ENCODE assay signal across 13 mouse cellular contexts in the genomic region with DNA sequence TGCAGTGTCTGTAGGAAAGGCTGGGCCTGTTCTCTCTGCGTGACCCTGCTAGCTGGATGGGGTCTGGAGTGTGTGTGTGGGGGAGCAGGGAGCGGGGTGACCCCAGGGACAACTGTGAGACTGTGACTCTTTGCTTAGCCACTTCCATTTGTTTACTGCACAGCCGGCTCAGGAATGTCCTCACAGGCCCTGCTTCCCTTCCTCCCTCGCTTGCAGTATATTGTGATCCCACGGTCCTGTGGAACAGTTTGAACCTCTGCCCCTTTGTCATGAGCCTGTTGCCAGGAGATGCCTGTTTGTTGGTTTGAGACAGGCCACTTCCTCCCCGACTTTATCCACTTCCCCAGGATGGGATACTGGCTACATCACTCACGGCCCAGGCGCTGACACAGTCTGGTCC. TPM values are rescaled to one million over a fixed set of nuclear protein-coding genes. Genes with fewer than 3 reads are reported as not detected.
A peak's percentile ranks its signal among the peaks of the same experiment; 100 is the strongest.
DNase-seq lines count a peak whose midpoint lies in the region; ATAC-seq and TF ChIP-seq lines count a peak whose summit lies in the region.
"Had no signal": no experiment of that assay in that cellular context is flagged by ENCODE, and none has a peak within 500 bp of the region (broad histone marks: within the 10 kb centered on the region; RNA-seq: fewer than 3 reads in every experiment).

No protein-coding gene starts in this region.

- no peak for TF ChIP-seq POLR2A in liver, adult 2 months (IDR thresholded peaks at IDR 0.05; ENCODE audit: extremely low read depth, insufficient read depth, low read length)

- intact Hi-C loops in gastrocnemius, adult 2 months (cut with DNase I): no loop called here

- no peak overlapping the region for H3K4me3 ChIP-seq in gastrocnemius, adult 2 months
- no peak overlapping the region for H3K4me3 ChIP-seq in liver, adult 2 months (ENCODE audit: insufficient read depth, low read depth, low read length)
- H3K4me3 ChIP-seq in liver, embryonic 15.5 days (replicated peaks): no peak overlapping the region
- H3K4me3 ChIP-seq: erythroblast, embryonic 14.5 days; midbrain, embryonic 10.5 days had no signal

- DNase-seq in gastrocnemius, adult 2 months: no peak
- DNase-seq in gastrocnemius, adult 18-20 months (ENCODE audit: low spot score): no peak
- peak; percentile 39 for DNase-seq in liver, adult 2 months (ENCODE audit: extremely low read depth, low read depth, low spot score)
- DNase-seq in liver: no peak
- peak; percentile 59 to 77 for DNase-seq in lung, postnatal 4 days
- DNase-seq in left cerebral cortex, adult 18-20 months (ENCODE audit: low spot score in 2 of 2): no peak
- no peak for DNase-seq in right cerebral cortex, postnatal 4 days
- DNase-seq: left cerebral cortex, postnatal 4 days; thymus, adult 2 months had no signal

- H3K27ac ChIP-seq in gastrocnemius, adult 2 months: peak overlapping the region; percentile 48
- H3K27ac ChIP-seq in liver, adult 2 months (replicated peaks; ENCODE audit: insufficient read depth, low read depth, low read length): peak overlapping the region; percentile 10; the same call in 1 of the 2 replicates
- no peak overlapping the region for H3K27ac ChIP-seq in liver, embryonic 15.5 days (replicated peaks)
- H3K27ac ChIP-seq: hindbrain, embryonic 14.5 days; midbrain, embryonic 10.5 days had no signal

- H3K9me3 ChIP-seq in liver, embryonic 15.5 days (replicated peaks): no peaks in the 10 kb centered on the region
- H3K9me3 ChIP-seq: midbrain, embryonic 10.5 days had no signal

- no peaks in the 10 kb centered on the region for H3K27me3 ChIP-seq in liver, adult 2 months (ENCODE audit: control insufficient read depth, insufficient read depth, low read length)
- no peaks in the 10 kb centered on the region for H3K27me3 ChIP-seq in liver, embryonic 15.5 days

- no peaks in the 10 kb centered on the region for H3K79me2 ChIP-seq in liver, adult 2 months (ENCODE audit: control insufficient read depth, insufficient read depth, low read length)

- H3K36me3 ChIP-seq in liver, adult 2 months (ENCODE audit: control insufficient read depth, insufficient read depth, low read length): peaks cover 21% of the 10 kb centered on the region
- peaks cover 36% of the 10 kb centered on the region for H3K36me3 ChIP-seq in liver, embryonic 15.5 days (replicated peaks)

- ATAC-seq in liver, embryonic 15.5 days (ENCODE audit: insufficient read depth): peak; percentile 18; the same call in 1 of the 2 replicates

- no peak overlapping the region for H3K9ac ChIP-seq in liver, adult 2 months (ENCODE audit: low read depth, low read length)
- no peak overlapping the region for H3K9ac ChIP-seq in liver, embryonic 15.5 days
- H3K9ac ChIP-seq: hindbrain, embryonic 14.5 days had no signal

- H3K4me1 ChIP-seq in liver, adult 2 months (ENCODE audit: control insufficient read depth, insufficient read depth, low read length): no peaks in the 10 kb centered on the region
- H3K4me1 ChIP-seq in liver, embryonic 15.5 days (replicated peaks): peaks cover 6% of the 10 kb centered on the region; the same call in 1 of the 2 replicates
- H3K4me1 ChIP-seq: midbrain, embryonic 10.5 days had no signal

- H3K4me2 ChIP-seq in liver, embryonic 15.5 days: no peak overlapping the region
- H3K4me2 ChIP-seq: hindbrain, embryonic 14.5 days had no signal

- 81% methylated on average over 8 of the region's 8 CpGs for WGBS in liver, adult 2 months
- 61% methylated on average over 8 of the region's 8 CpGs for WGBS in liver, embryonic 15.5 days (ENCODE audit: insufficient replicate concordance)

- no peak for TF ChIP-seq CTCF in gastrocnemius, adult 2 months (IDR thresholded peaks at IDR 0.05)
- no peak for TF ChIP-seq CTCF in liver, adult 2 months (IDR thresholded peaks at IDR 0.05; ENCODE audit: low read depth, low read length)

RNA-seq across cellular contexts. Expression of gene Specc1l, which starts 35.4 kb away (rescaled TPM):
- total RNA-seq in gastrocnemius, adult 2 months (2021): 10 to 100 TPM; 43.1 to 44.8 TPM
- 10 to 100 TPM; 42.0 to 45.8 TPM for total RNA-seq in gastrocnemius, adult 18-20 months (2021)
- 10.3 and 10.8 TPM in 2 replicates for total RNA-seq in liver, adult 2 months (2014; rRNA removed)
- polyA plus RNA-seq in liver, adult 2 months (2012; rRNA removed): 5.2 and 5.3 TPM in 2 replicates
- 5.0 and 6.6 TPM in 2 replicates for polyA plus RNA-seq in liver, embryonic 15.5 days (2015; fragmentation: Nextera tagmentation; extraction: Ambion mirVana)
- total RNA-seq in left cerebral cortex, adult 18-20 months (2021): 10 to 100 TPM; 36.4 to 42.3 TPM

Comparison
In these comparisons a context has a peak if more than half of its experiments do, and no peak if none do; other contexts are left out.
1. DNase-seq: peak in liver, adult 2 months (single experiment) and lung, postnatal 4 days (2 of 2); none in gastrocnemius, adult 2 months (single experiment), gastrocnemius, adult 18-20 months (single experiment), liver (single experiment), left cerebral cortex, adult 18-20 months (0 of 2) and right cerebral cortex, postnatal 4 days (single experiment).